Mouse (Mus musculus) C2C12 (cell line): ENCODE results near the gene Wfs1. TPM values are rescaled to one million over a fixed set of nuclear protein-coding genes. Genes with fewer than 3 reads are reported as not detected.
"Not testable (repeated sequence)": the region's sequence is repeated elsewhere in the genome, so short reads cannot be mapped to it uniquely, and the experiment has no call there.

ENCODE experiments used
- H3K27me3 ChIP-seq: one replicate; pipeline ENCODE4 v1.6.1; 2011; ENCODE audit not compliant: control insufficient read depth, insufficient read depth, insufficient read length
- H3K36me3 ChIP-seq: one replicate; pipeline ENCODE4 v1.6.1; 2011; ENCODE audit not compliant: control insufficient read depth, insufficient read depth
- H3K4me3 ChIP-seq: one replicate; pipeline ENCODE4 v1.5.1; 2011; ENCODE audit warnings: mild to moderate bottlenecking, control low read depth; ENCODE audit not compliant: poor library complexity, insufficient read depth, severe bottlenecking
- H3K79me2 ChIP-seq: one replicate; pipeline ENCODE4 v1.6.1; 2011; ENCODE audit not compliant: control insufficient read depth, insufficient read depth
- H3K79me3 ChIP-seq: one replicate; pipeline ENCODE4 v1.6.1; 2011; ENCODE audit warnings: low read depth, control low read depth
- H3ac ChIP-seq: one replicate; pipeline ENCODE3; 2011; ENCODE audit warnings: low read depth; ENCODE audit not compliant: control insufficient read depth, insufficient read length
- CEBPB ChIP-seq: IDR thresholded peaks from one replicate; pipeline ENCODE4 v1.6.1; 2011; ENCODE audit warnings: low read depth, mild to moderate bottlenecking, control low read depth, moderate library complexity
- CTCF ChIP-seq: IDR thresholded peaks from one replicate; pipeline ENCODE4 v1.5.1; 2011; ENCODE audit not compliant: control insufficient read depth, insufficient read depth, insufficient read length
- FOSL1 ChIP-seq: IDR thresholded peaks from one replicate; pipeline ENCODE4 v1.8.0; 2011; ENCODE audit warnings: mild to moderate bottlenecking, low read length; ENCODE audit not compliant: poor library complexity, insufficient read depth, severe bottlenecking
- MAX ChIP-seq: IDR thresholded peaks from one replicate; pipeline ENCODE4 v1.6.1; 2011; ENCODE audit warnings: mild to moderate bottlenecking, control low read depth
- MYOD1 ChIP-seq: IDR thresholded peaks from one replicate; pipeline ENCODE4 v1.6.1; 2011; ENCODE audit warnings: low read depth; ENCODE audit not compliant: control insufficient read depth, insufficient read length
- MYOG ChIP-seq: IDR thresholded peaks from one replicate; pipeline ENCODE4 v1.6.1; 2011; ENCODE audit not compliant: control insufficient read depth, insufficient read length; ENCODE audit errors: extremely low read depth
- USF1 ChIP-seq: IDR thresholded peaks from one replicate; pipeline ENCODE4 v1.6.1; 2011; ENCODE audit warnings: low read depth, mild to moderate bottlenecking, control low read depth, moderate library complexity
- polyA plus RNA-seq: library from polyadenylated mRNA; unstranded; fragments of >200 nt; fragmentation: generic; extraction: Trizol; gene quantifications from one replicate; pipeline ENCODE4 v1.2.1, GENCODE M21; 2012; ENCODE audit warnings: missing spikeins

Wfs1 gene
- polyA plus RNA-seq, 1 experiment: 16.2 TPM

- TF ChIP-seq CTCF: no peak
- no peak for TF ChIP-seq FOSL1
- TF ChIP-seq MYOG: no peak
- TF ChIP-seq MYOD1: no peak
- no peak for TF ChIP-seq MAX
- TF ChIP-seq USF1: no peak
- TF ChIP-seq CEBPB: no peak
- H3K36me3 ChIP-seq: no peaks in the 10 kb centered on the region
- H3K79me3 ChIP-seq: no peaks in the 10 kb centered on the region
- no peak overlapping the region for H3K4me3 ChIP-seq
- no peaks in the 10 kb centered on the region for H3K79me2 ChIP-seq
- no peak overlapping the region for H3ac ChIP-seq
- peaks cover 17% of the 10 kb centered on the region for H3K27me3 ChIP-seq
These were observed 26.8 kb upstream of the Wfs1 start for GRCm38 (mm10) chr5:37015612-37016310.

- Histone ChIP-seq H3K4me3 (no peak overlapping the region), H3K79me2 (no peaks in the 10 kb centered on the region), H3ac (no peak overlapping the region), H3K27me3 (peaks cover 3% of the 10 kb centered on the region), H3K79me3 (no peaks in the 10 kb centered on the region), H3K36me3 (no peaks in the 10 kb centered on the region)
- TF ChIP-seq MYOG: no peak
- TF ChIP-seq MYOD1: no peak
- no peak for TF ChIP-seq FOSL1
- TF ChIP-seq CTCF: no peak
- TF ChIP-seq MAX: no peak
- TF ChIP-seq USF1: no peak
- TF ChIP-seq CEBPB: no peak
These were observed 21.8 kb upstream of the Wfs1 start for GRCm38 (mm10) chr5:37010666-37011317.

GRCm38 (mm10) chr5:37009761-37010160 lies 20.8 kb upstream of the Wfs1 start:
- not testable (repeated sequence) for H3K79me2 ChIP-seq, H3K36me3 ChIP-seq, H3K27me3 ChIP-seq, H3ac ChIP-seq, H3K79me3 ChIP-seq, H3K4me3 ChIP-seq

GRCm38 (mm10) chr5:37002001-37002400 lies 13.0 kb upstream of the Wfs1 start:
- Histone ChIP-seq H3K27me3 (no peaks in the 10 kb centered on the region), H3K79me3 (no peaks in the 10 kb centered on the region)

GRCm38 (mm10) chr5:37001002-37001401 lies 12.0 kb upstream of the Wfs1 start:
- H3K36me3 ChIP-seq: no peaks in the 10 kb centered on the region
- H3K27me3 ChIP-seq: no peaks in the 10 kb centered on the region
- H3K79me3 ChIP-seq: no peaks in the 10 kb centered on the region
- no peak overlapping the region for H3K4me3 ChIP-seq
- no peaks in the 10 kb centered on the region for H3K79me2 ChIP-seq
- H3ac ChIP-seq: no peak overlapping the region
- no peak for TF ChIP-seq CTCF
- TF ChIP-seq USF1: peak; percentile 77
- peak; percentile 97 for TF ChIP-seq MYOD1
- no peak for TF ChIP-seq MAX
- TF ChIP-seq MYOG: no peak
- peak; percentile 22 for TF ChIP-seq CEBPB
- TF ChIP-seq FOSL1: no peak

More at GRCm38 (mm10) chr5:37002001-37002400, 13.0 kb upstream of the Wfs1 start:
- H3K4me3 ChIP-seq: no peak overlapping the region
- H3K79me2 ChIP-seq: no peaks in the 10 kb centered on the region
- H3ac ChIP-seq: no peak overlapping the region
- TF ChIP-seq USF1: no peak
- no peak for TF ChIP-seq FOSL1
- peak; percentile 6 for TF ChIP-seq CTCF
- no peak for TF ChIP-seq CEBPB
- no peaks in the 10 kb centered on the region for H3K36me3 ChIP-seq

GRCm38 (mm10) chr5:36997996-36998395 lies 9.0 kb upstream of the Wfs1 start:
- no peak overlapping the region for H3ac ChIP-seq
- TF ChIP-seq CTCF: no peak
- TF ChIP-seq CEBPB: no peak
- no peak for TF ChIP-seq USF1
- no peak for TF ChIP-seq MAX
- no peak for TF ChIP-seq MYOG
- TF ChIP-seq FOSL1: no peak
- TF ChIP-seq MYOD1: no peak
- no peak overlapping the region for H3K4me3 ChIP-seq
- H3K79me2 ChIP-seq: no peaks in the 10 kb centered on the region
- no peaks in the 10 kb centered on the region for H3K27me3 ChIP-seq
- no peaks in the 10 kb centered on the region for H3K79me3 ChIP-seq
- H3K36me3 ChIP-seq: no peaks in the 10 kb centered on the region
